Mouse (Mus musculus): ENCODE measurements around the gene Atp8b4.

- TF ChIP-seq CTCF (IDR thresholded peaks at IDR 0.05; ENCODE audit: low read depth, low read length) (no peak), POLR2A (IDR thresholded peaks at IDR 0.05; ENCODE audit: borderline replicate concordance, low read depth, low read length) (no peak)
Measured at GRCm38 (mm10) chr2:126537654-126538053, 37.2 kb upstream of the Atp8b4 start.

All from bone marrow macrophage, adult 2 months (primary cell).